Mouse (Mus musculus) thymus, postnatal 10 days (tissue): ENCODE measurements around the gene Lmx1a.

Experiments used
- DNase-seq, 2 experiments: peaks; one replicate each; pipeline ENCODE4 v3.0.0; 2021; ENCODE audit warnings: low spot score in 2 of 2

Gene Lmx1a

DNA sequence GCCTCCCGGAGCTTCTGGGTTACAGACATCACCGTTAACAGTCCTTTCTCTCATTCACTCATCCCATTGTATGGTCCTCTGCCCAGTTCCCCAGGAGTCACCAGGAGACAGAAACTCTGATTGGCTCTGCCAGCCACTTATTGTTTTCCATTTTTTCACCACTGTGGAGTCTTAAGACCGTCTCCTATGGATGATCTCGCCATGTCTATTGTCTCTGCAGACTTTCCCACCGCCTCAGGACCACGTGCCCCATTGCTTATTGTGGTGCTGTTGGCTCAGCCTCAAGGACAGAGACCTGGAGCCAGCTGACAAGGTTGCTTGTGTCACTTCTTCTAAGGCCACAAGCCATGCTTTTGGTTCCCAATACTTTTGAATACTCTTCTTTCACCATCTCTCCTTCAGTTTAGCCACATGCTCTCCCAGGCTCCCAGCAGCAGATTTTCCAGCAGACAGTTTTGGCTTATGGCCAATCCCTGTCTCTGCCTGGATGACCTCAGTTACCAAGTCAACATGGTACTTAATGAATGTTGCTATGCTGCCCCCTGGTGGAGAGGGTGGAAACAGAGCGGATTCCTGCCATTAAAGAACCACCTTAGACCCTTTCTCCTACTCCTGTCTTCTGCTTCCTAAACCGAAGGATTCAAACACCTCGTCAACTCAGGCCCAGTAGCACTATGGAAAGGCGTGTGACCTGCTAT, 92.9 kb downstream of the Lmx1a start:
- peak in 1 of 2 experiments; percentile 21 for DNase-seq

- no peak for DNase-seq
Observed at GRCm38 (mm10) chr1:167784067-167784466, 95.0 kb downstream of the Lmx1a start.

- no peak for DNase-seq
Observed at GRCm38 (mm10) chr1:167788684-167789413, 99.8 kb downstream of the Lmx1a start.

GRCm38 (mm10) chr1:167789448-167789847, 100.4 kb downstream of the Lmx1a start:
- no peak for DNase-seq

DNA sequence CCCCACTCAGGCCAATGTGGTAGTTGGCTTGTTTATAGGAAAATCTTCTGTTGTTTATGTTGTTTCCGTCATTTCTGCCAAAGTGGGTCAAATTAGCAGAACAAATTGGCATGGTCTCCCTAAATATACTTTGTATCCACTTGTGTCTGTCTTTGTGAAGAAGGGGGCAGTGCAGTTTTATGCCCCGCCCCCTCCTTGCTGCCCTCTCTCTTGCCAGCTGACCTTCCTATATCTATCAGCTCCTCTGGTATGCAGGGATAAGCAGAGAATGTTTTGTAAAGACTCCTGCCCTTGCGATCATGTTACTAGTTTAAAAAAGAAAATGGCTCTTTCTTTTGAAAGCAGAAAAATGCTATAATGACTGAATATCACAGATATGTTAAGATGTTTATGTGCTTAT, 101.7 kb downstream of the Lmx1a start:
- DNase-seq: no peak

DNA sequence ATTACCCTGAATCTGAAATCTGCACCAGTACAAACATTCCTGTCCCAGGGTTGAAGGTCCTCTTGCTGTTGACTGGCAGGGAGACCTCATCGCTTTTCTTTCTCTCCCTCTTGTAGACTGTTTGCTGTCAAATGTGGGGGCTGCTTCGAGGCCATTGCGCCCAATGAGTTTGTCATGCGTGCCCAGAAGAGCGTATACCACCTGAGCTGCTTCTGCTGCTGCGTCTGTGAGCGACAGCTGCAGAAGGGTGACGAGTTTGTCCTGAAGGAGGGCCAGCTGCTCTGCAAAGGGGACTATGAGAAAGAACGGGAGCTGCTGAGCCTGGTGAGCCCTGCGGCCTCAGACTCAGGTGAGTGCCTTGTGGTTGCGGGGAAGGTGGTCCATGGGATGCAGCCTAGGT, 102.2 kb downstream of the Lmx1a start:
- DNase-seq: no peak

DNA sequence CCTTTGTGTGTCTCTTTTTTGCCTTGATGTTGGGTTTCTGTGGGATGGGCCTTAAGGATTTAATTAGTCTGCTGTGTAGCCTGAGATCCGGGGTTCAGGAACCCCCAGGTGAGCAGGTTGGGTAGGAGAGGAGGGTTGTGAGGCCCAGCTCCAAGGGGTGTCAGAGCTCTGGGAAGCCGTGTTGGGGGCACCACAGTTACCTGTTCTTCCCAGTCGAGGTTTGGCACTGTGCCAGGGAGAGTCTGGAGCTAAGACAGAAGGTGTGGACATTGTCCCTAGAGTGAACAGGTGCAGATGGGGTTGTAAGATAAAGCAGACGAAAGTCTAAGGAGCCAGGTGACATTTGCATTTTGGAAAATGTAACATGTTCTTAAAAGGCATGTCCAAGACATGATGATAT, 112.9 kb downstream of the Lmx1a start:
- DNase-seq: no peak

DNA sequence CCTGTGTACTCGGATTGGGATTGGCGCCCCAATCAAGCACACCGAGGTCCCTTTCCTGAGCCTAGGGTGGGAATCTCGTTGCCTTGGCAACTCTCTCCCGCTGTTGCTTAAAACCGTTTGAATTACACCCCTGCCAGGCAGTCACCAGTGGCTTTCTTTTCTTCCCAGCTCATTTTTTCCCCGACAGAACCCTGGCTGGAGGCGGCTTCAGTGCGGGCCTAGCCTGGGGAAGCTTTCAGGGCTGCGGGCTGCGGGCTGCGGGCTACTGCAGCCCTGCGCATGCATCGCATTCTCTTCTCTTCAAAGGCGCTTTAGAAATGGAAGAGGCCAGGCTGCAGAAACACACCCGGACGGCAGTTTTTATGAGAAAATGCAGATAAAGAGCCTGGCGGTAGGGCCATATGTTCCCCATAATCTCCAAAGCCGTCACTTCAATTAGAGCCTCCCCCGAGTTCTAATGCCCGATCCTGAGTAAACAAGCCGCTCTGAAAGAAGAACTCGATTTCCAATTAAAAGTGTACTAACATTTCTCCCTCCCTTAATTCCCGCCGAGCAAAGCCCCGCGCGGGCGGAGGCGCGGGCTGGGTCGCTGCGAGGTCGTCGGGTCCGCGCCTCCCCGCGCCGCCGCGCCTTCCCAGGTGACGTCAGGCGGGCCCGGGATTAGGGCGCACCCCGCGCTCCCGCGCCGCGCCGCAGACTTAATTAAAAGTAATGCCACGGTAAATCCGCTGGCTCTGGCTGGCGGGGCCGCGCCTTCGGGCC, 113.7 kb downstream of the Lmx1a start:
- DNase-seq: no peak

DNA sequence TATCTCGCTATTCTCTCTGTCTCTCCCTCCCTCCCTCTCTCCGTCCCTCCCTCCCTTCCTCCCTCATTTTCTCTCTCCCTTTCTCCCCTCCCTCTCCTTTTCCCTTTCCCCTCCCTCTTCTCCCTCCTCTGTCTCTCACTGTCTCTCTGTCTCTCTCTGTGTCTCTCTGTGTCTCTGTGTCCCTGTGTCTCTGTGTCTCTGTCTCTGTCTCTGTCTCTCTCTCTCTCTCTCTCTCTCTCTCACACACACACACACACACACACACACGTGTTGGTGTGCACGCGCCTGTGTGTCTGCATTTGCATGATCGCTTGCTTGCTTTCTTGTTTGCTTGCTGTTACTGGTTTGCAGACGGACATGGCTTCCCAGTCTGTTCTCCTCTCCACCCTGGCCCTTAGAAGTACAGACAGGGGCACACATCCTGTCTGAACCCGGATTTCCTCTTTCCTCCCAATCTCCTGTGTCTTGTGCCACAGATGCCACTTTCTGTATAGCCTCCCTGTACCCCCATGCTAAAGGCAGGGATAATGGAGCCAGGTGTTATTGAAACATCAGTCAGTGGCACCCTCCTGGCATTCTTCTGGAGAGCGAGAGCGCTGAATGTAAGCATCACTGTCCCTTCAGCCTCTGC, 114.4 kb downstream of the Lmx1a start:
- DNase-seq: no peak

DNA sequence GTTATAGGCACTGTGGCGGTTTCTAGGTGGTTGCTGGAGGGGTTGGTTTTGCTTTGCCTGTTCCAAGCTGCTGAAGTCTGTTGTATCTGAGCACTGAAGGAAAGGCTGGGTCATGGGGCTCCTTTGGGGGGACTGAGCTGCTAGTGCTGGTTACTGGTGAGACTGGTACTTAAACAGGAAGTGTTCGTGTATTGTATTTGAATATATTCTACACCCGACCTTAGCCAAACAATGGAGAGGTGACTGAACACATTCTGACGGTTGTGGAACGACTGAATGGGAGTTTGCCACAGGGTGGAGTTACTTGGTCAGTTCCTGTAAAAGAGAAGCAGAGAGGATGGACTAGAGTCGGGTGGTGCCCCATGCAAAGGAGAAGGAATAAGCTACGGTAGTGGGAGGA, 115.8 kb downstream of the Lmx1a start:
- no peak for DNase-seq

DNA sequence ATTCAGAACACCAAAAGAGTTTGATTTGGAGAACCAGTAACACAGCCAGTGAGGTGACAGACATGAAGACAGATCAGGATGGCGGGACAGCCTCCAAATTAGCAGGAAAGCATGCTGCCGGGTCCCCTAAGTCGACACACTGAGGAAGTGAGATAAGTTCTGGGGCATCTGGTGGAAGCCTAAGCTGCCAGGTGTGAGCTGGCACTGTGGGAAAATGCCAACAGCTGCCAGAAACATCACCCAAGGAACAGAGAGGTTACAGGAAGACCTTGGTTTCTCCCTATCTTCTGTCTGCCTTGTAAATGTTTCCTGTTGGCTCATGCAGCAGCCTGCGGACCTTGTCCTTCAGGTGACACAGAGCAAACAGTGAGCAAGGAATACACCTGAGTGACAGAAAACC, 122.1 kb downstream of the Lmx1a start:
- DNase-seq: no peak

DNA sequence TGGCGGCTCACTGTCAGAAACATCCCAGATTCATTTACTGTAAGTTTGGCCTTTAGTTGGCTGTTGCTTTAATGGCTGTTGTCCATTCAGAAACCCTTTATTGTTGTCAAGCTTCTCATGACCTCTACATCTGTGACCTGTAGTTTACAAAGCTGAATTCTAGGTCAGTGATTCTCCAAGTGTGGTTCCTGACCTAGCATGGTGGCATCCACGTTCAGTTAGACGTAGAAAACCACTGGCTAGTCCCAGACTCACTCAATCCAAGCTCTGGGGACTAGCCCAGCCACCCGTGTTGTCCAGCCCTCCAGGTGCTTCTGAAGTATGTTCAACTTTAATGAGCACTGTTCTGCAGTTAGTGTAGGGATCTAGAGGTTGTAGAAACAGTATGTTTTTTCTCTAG, 126.1 kb downstream of the Lmx1a start:
- DNase-seq: no peak

- no peak for DNase-seq
Observed at GRCm38 (mm10) chr1:167817028-167817427, 128.0 kb downstream of the Lmx1a start.

GRCm38 (mm10) chr1:167817616-167818015, 128.6 kb downstream of the Lmx1a start:
- DNase-seq: no peak

DNA sequence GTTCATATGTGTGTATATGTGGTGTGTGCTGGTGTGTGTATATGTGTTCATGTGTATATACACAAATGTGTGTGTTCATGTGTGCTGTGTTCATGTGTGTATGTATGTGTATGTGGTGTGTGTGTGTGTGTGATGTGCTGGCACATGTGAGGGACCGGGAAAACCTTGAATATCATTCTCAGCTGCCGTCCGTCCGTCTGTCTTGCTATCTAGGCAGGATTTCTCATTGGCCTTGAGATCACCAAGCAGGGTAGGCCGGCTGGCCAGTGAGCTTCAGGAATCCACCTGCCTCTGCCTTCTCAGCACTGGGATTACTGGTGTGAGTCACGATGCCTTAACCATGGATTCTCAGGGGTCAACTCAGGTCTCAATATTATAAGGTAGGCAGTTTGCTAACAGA, 131.0 kb downstream of the Lmx1a start:
- no peak for DNase-seq

DNA sequence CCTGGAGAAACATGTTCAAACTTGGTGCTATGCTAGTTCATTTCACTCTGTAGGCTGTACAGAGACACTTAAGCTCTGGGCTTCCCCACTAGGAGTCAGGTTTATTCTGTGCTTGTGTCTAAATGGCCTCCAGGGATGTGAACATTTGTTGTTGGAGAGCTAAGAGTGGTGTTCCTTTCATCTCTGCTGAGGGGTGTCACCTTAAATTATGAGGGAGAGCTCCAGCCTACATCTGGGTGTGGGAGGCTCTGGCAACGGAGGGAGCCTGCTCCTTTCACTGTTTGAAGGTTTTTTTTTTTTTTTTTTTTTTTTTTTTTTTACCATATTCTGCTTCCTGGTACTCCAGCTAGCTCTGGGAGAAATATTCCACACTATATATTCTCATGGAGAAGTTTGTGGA, 132.1 kb downstream of the Lmx1a start:
- DNase-seq: no peak

- DNase-seq: no peak
Observed at GRCm38 (mm10) chr1:167830291-167830690, 141.3 kb downstream of the Lmx1a start.

- DNase-seq: no peak
Observed at GRCm38 (mm10) chr1:167831601-167832000, 142.6 kb downstream of the Lmx1a start.

DNA sequence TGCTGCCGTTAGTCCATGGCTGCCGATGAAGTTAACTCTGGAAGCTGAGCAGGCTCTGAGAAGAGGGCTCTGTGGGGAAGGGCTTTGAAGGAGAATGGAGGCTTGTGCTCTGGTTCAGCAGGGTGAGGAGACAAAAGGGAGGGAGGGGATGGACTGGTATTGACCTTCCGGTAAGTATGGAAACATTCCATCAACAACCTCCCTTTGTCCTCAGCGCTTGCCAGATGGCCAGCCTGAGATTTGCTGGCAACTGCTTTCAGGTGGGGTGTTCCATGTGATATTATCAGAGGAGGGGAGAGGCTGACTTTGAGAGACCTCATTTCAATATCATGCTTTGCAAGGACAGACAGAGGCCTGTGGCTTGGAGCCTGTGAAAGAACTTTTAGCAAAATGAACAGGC, 165.8 kb downstream of the Lmx1a start:
- no peak for DNase-seq

DNA sequence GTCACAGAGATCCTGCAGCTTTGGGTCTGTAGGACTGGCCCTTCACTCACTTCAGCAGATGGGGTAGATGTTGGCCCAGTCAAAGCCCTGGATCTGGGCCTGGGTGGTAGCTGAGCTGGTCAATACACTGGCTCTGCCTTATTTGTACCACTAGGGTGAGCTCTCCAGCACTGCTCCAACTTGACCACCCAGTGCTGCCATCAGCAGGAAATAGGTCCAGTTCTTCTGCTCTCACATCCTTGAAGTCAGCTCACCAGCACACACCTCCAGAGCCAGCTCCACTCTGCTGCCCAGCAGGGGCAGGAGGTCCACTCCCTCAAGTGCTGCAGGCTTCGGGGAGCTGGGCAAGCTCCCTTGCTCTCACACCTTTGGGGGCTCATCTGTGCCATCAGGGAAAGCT, 183.0 kb downstream of the Lmx1a start:
- DNase-seq: no peak

GRCm38 (mm10) chr1:167874099-167874498, 185.1 kb downstream of the Lmx1a start:
- no peak for DNase-seq

- no peak for DNase-seq
Observed at GRCm38 (mm10) chr1:167877931-167878330, 188.9 kb downstream of the Lmx1a start.
